Mouse (Mus musculus): ENCODE data around the gene Pom121l2. TPM values are rescaled to one million over a fixed set of nuclear protein-coding genes. Genes with fewer than 3 reads are reported as not detected.
A peak's percentile ranks its signal among the peaks of the same experiment; 100 is the strongest.

The Pom121l2 gene
- polyA plus RNA-seq (2011; ENCODE audit: insufficient read length, low read depth, missing spikeins) = 0.23 and 0.32 TPM in 2 replicates

- TF ChIP-seq POLR2A (IDR thresholded peaks at IDR 0.05; ENCODE audit: low read depth, low read length) (peak; percentile 28), CTCF (IDR thresholded peaks at IDR 0.05; ENCODE audit: borderline replicate concordance, insufficient read depth, low read length) (no peak)
- Histone ChIP-seq H3K27ac (ENCODE audit: insufficient read depth, low read length) (no peak within 1 kb of the TSS), H3K4me1 (ENCODE audit: control insufficient read depth, insufficient read depth, low read length) (no peaks in the 10 kb centered on the region), H3K4me3 (ENCODE audit: insufficient read depth, low read length) (peak within 1 kb of the TSS; percentile 10)
Observed at GRCm38 (mm10) chr13:21980981-21981802, at the start of gene Pom121l2. Gene Pom121l2, plus strand, starts transcription at chr13:21981194.

DNA sequence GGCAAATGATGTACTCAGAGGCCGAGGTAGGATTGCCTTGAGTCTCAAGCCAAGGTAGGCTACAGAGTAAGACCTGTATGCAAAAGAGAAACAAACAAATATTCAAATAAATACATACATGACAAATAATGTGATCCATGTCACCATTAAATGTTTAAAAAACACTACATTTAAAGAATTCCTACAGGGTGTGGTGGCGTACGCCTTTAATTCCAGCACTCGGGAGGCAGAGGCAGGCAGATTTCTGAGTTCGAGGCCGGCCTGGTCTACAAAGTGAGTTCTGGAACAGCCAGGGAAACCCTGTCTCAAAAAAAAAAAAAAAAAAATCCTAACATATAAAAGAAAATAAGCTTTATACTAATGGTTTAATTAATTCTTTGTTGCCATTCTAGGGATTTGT lies 49.3 kb upstream of the Pom121l2 start:
- Histone ChIP-seq H3K27ac (ENCODE audit: insufficient read depth, low read length) (no peak overlapping the region), H3K4me1 (ENCODE audit: control insufficient read depth, insufficient read depth, low read length) (no peaks in the 10 kb centered on the region; the same call in 1 of the 2 replicates), H3K4me3 (ENCODE audit: insufficient read depth, low read length) (no peak overlapping the region)
- TF ChIP-seq POLR2A (IDR thresholded peaks at IDR 0.05; ENCODE audit: low read depth, low read length) (no peak), CTCF (IDR thresholded peaks at IDR 0.05; ENCODE audit: borderline replicate concordance, insufficient read depth, low read length) (no peak)

DNA sequence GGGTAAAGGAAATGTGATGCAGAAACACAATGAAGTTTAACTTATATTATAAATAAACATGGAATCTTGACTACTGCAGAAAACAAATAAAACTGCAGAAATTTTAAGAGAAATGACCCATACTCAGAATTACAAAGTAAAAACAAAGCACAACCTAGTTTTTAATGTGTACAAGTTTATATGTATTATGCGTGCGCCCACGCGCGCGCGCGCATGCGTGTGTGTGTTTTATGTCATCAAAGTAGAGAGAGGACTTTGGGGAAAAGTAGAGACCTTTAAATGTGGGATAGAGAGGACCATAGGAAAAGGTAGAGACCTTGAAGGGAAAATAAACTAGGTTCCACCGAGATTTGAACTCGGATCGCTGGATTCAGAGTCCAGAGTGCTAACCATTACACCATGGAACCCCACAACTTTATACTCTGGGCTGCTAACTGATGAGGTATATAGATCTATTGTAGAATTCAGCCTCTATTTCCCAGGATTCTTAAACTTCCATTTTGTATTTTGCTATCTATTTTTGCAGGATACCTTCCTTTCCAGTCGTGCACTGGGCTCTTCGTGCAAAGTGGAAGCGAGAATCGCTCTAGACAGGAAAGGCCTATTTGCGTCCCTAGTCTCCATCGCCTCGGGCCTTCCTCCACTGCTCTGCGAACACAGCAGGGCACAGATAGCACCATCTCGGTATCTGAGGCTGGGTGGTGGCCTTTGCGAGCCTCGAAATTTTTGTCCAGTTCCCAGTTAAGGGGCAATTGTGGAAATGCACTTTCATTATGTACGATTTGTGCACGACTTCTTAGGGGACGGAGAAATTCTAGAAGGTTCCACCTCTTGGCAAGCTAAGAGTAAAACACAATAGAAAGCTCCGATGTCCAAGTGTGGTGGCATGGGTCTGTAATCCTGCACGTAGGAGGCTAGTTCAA lies 47.1 kb upstream of the Pom121l2 start:
- TF ChIP-seq POLR2A (IDR thresholded peaks at IDR 0.05; ENCODE audit: low read depth, low read length) (no peak), CTCF (IDR thresholded peaks at IDR 0.05; ENCODE audit: borderline replicate concordance, insufficient read depth, low read length) (no peak)
- H3K4me3 ChIP-seq (ENCODE audit: insufficient read depth, low read length) = peak overlapping the region; percentile 38
- H3K4me1 ChIP-seq (ENCODE audit: control insufficient read depth, insufficient read depth, low read length) = no peaks in the 10 kb centered on the region; the same call in 1 of the 2 replicates
- H3K27ac ChIP-seq (ENCODE audit: insufficient read depth, low read length) = no peak overlapping the region

DNA sequence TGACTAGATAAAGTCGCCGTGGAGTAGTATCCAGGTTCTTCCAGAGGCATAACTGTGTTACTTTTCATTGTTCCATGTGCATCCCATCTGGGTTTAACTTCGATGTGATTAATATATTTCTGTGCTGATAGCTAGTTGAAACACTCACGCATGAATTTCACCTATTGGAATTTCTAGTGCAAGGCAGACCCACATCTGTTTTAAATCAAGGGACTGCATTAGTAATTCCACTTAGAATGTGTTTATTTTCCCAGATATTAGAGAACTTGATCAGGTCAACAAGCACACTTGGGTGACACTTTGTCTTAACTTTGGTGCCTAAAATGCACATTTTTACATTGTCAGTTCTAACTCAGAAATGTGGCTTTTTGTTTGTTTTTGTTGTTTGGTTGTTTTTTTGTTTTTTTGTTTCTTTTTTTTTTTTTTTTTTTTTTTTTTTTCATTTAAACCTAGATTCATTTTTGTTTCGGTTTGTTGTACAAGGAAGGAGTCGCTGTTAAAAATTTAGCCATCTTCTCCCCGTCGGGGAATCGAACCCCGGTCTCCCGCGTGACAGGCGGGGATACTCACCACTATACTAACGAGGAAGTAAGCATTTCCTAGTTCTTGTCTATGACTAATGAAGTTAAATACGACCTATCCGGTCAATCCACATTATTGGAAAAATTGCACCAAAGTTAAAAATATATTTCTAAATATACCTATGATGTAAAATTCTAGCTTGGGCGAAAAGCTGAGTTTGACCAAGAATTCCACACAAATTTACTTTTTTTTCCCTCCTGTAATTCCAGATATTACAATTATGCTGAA lies 45.8 kb upstream of the Pom121l2 start:
- TF ChIP-seq POLR2A (IDR thresholded peaks at IDR 0.05; ENCODE audit: low read depth, low read length) (no peak), CTCF (IDR thresholded peaks at IDR 0.05; ENCODE audit: borderline replicate concordance, insufficient read depth, low read length) (no peak)
- Histone ChIP-seq H3K4me3 (ENCODE audit: insufficient read depth, low read length) (peak overlapping the region; percentile 39), H3K4me1 (ENCODE audit: control insufficient read depth, insufficient read depth, low read length) (no peaks in the 10 kb centered on the region; the same call in 1 of the 2 replicates), H3K27ac (ENCODE audit: insufficient read depth, low read length) (0 out of 2 replicates have a peak overlapping the region, but pooled peaks have one; percentile 24)

DNA sequence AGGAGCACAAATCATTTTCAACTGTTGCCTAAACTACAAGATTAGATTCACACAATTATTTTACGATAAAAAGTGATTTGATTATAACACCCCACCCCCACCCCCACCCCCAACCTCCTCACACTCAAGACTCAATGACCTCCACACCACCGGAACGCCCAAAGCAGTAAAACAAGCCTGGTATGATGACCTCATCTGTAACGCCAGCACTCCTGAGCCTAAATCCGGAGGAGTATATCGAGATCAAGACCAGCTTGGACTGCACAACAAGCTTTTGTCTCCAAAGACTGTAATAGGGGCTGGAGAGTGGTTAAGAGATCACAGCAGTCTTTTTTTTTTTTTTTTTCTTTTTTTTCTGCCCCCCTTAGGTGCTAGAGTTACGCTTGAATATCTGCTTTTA lies 45.2 kb upstream of the Pom121l2 start:
- TF ChIP-seq CTCF (IDR thresholded peaks at IDR 0.05; ENCODE audit: borderline replicate concordance, insufficient read depth, low read length) (no peak), POLR2A (IDR thresholded peaks at IDR 0.05; ENCODE audit: low read depth, low read length) (no peak)
- peak overlapping the region; percentile 57 for H3K4me3 ChIP-seq (ENCODE audit: insufficient read depth, low read length)

GRCm38 (mm10) chr13:21936968-21937367 lies 44.0 kb upstream of the Pom121l2 start:
- Histone ChIP-seq H3K4me1 (ENCODE audit: control insufficient read depth, insufficient read depth, low read length) (no peaks in the 10 kb centered on the region; the same call in 1 of the 2 replicates), H3K4me3 (ENCODE audit: insufficient read depth, low read length) (peak overlapping the region; percentile 48), H3K27ac (ENCODE audit: insufficient read depth, low read length) (no peak overlapping the region)
- TF ChIP-seq POLR2A (IDR thresholded peaks at IDR 0.05; ENCODE audit: low read depth, low read length) = no peak
- TF ChIP-seq CTCF (IDR thresholded peaks at IDR 0.05; ENCODE audit: borderline replicate concordance, insufficient read depth, low read length) = no peak

More for the DNA sequence above, 45.2 kb upstream of the Pom121l2 start:
- H3K4me1 ChIP-seq (ENCODE audit: control insufficient read depth, insufficient read depth, low read length) = no peaks in the 10 kb centered on the region; the same call in 1 of the 2 replicates
- H3K27ac ChIP-seq (ENCODE audit: insufficient read depth, low read length) = 0 out of 2 replicates have a peak overlapping the region, but pooled peaks have one; percentile 19

DNA sequence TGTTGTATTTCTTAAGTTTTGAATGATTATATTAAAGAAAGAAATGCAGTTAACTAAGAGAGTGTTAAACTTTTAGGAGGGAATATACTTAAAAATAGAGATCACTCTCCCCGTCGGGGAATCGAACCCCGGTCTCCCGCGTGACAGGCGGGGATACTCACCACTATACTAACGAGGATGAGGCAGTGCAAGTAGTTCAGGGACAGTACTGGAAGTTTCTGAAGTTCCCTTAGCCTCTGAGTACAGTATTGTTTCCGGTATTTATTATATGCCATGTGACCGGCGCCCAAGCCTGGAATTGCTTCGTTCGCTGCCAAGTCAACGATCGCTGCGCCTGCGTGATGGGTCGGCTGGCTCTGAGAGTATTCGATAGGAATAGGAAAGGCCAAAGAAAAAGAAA lies 40.8 kb upstream of the Pom121l2 start:
- TF ChIP-seq POLR2A (IDR thresholded peaks at IDR 0.05; ENCODE audit: low read depth, low read length) (no peak), CTCF (IDR thresholded peaks at IDR 0.05; ENCODE audit: borderline replicate concordance, insufficient read depth, low read length) (no peak)
- no peaks in the 10 kb centered on the region; the same call in 1 of the 2 replicates for H3K4me1 ChIP-seq (ENCODE audit: control insufficient read depth, insufficient read depth, low read length)
- peak overlapping the region; percentile 42 for H3K27ac ChIP-seq (ENCODE audit: insufficient read depth, low read length)
- H3K4me3 ChIP-seq (ENCODE audit: insufficient read depth, low read length) = peak overlapping the region; percentile 71

DNA sequence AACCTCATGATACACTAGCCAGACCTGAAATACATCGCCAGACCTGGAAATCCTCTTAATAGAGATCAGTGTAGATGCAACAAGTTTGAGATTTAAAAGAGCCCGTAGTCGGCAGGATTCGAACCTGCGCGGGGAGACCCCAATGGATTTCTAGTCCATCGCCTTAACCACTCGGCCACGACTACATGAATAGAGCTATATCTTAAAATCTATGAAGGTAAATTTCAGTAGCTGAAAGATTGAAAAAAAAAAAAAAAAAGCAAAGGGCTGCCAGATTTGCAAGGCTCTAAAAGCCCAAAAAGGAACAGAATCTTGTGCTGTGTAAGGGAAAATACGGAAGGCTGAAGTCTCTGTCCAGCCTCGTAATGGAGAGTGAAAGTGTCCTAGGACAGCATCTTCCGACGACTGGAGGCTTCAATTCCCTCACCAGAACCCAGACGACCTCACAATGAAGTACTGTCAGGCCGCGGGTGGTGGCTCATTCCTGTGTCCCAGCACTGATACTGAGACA lies 40.1 kb upstream of the Pom121l2 start:
- H3K4me3 ChIP-seq (ENCODE audit: insufficient read depth, low read length) = peak overlapping the region; percentile 71
- no peaks in the 10 kb centered on the region; the same call in 1 of the 2 replicates for H3K4me1 ChIP-seq (ENCODE audit: control insufficient read depth, insufficient read depth, low read length)
- no peak for TF ChIP-seq CTCF (IDR thresholded peaks at IDR 0.05; ENCODE audit: borderline replicate concordance, insufficient read depth, low read length)
- H3K27ac ChIP-seq (ENCODE audit: insufficient read depth, low read length) = peak overlapping the region; percentile 42
